Mouse (Mus musculus): Measurements from ENCODE around the gene Cbln3. TPM values are rescaled to one million over a fixed set of nuclear protein-coding genes. Genes with fewer than 3 reads are reported as not detected.

Gene Cbln3
- polyA plus RNA-seq (2012; fragmentation: generic; extraction: Trizol) = under 1 TPM; 0.08 to 0.98 TPM

DNA sequence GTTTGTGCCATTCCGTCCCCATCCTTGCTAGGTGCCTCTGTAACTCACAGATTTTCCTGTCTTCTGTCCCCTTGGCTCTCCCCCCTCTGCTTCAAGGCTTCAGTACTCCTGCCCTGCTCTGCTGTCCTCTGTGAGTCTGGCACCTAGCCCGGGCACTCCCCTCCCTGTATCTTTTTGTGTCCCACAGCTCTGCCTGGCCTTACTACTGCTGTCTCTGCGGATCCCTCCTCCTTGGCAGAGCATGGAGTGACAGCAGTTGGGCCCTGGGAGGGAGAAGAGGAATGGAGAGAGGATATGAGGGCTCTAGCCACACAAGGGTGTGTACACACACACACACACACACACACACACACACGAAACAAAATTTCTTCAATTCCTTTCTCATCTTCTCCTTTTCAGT lies at the start of gene Cbln3:
TSS of gene Cbln3 (minus strand) at position 227 of the 400 bp plus-strand sequence.

DNA sequence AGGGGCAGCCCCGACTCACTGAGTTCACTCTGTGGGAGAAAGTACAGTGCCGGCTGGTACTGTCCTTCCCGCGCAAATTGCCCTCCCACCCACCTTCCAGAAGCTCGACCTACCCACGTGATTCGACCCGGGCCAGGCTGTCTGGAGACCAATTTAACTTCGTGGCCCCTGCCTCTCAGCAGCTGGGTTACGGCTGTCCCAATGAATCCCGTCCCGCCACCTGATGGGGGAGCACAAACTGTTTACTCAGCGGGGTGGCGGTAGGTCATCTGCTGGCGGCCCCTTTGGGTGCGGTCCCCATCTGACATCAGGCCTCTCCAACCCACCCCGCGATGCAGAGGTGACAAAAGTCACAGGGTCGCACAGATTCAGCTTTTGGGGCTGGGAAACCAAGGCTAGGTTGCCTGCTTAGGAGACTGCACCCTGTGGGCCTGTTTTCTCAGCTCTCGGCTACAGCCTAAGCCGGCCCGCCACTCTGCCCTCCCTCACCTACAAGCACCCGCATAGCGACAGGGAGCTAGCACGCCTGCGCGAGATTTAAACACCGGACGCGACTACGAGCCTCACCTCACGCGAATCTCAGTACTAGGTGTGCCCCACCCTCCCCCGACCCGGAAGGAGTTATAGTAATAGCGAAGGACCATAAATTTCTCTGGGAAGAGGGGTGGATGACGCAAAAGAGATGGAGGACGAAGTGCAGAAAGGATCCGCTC lies 15.7 kb upstream of the Cbln3 start, which contains the start of gene Sdr39u1:
TSS of gene Sdr39u1 (minus strand) at position 593 of the 713 bp plus-strand sequence.

DNA sequence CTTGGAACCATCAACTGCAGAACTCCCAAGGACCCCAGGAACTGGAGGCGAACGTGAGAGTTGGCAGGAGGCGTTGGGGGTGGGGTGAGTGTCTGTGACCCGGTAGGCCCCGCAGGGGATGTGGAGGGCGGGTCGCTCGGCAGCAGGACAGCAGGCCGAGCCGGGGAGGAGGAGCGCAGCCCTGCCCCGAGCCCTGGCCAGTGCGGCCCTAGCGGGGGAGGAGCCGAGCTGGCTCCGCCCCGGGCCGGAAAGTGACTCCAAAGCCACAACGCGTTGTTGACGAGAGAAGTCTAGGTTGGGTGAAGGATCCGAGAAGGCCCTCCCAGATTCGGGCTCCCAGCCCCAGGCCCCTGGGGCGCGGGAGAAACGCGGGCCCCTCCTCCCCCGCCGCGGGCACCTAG lies 521 bp upstream of the Cbln3 start, which contains the start of gene Khnyn:
TSS of gene Khnyn (plus strand) at position 235 of the 401 bp plus-strand sequence.

DNA sequence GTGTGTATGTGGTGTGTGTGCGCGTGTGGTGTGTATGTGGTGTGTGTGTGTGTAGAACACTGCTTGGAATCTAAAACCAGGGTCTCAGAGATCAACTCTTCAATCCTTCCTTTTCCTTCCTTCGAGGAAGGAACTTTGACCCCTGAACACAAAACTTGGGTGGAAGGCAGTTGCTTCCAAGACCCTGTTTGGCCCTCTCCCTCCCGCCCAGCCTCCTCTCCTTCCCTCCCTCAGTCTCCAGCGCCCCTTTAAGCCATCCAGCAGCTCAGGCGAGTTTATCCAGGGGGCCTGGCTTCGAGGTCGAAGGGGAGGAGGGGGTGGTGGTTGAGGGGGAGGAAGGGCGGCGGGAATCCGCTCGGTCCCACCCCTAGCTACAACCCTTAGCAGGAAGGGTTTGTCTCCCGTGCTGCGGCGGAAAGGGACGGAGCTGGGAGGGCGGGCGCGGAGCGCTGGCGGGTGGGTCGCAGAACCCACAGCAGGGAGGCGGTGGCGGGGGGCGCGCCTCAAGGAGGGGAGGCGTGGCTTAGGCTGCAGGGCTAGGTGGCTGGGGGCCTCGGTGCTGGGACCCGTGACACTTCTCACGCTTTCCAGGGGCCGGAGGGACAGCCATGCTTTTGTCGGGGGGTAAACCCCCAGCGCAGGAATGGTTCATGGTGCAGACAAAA lies 30.4 kb downstream of the Cbln3 start, which contains the start of gene Nynrin:
TSS of gene Nynrin (plus strand) at position 390 of the 665 bp plus-strand sequence.

Other genes starting within 250 kb of the Cbln3 start
- gene Ipo4, start 248.4 kb downstream of the Cbln3 start, polyA plus RNA-seq (2012; fragmentation: generic; extraction: Trizol) = 100 to 1,000 TPM in 1 of 2 experiments, 10 to 100 TPM in 1; 83.9 to 139 TPM
- under 1 TPM; 0.04 to 0.05 TPM for gene Gm49378, start 246.5 kb downstream of the Cbln3 start, polyA plus RNA-seq (2012; fragmentation: generic; extraction: Trizol)
- gene Tm9sf1, start 240.6 kb downstream of the Cbln3 start, polyA plus RNA-seq (2012; fragmentation: generic; extraction: Trizol) = 10 to 100 TPM; 25.9 to 65.1 TPM
- gene Tssk4, start 234.2 kb downstream of the Cbln3 start, polyA plus RNA-seq (2012; fragmentation: generic; extraction: Trizol) = 1 to 10 TPM in 1 of 2 experiments, under 1 TPM in 1; 0.29 to 1.1 TPM
- 10 to 100 TPM in 1 of 2 experiments, 1 to 10 TPM in 1; 9.1 to 23.8 TPM for gene Mdp1, start 223.9 kb downstream of the Cbln3 start, polyA plus RNA-seq (2012; fragmentation: generic; extraction: Trizol)
- 10 to 100 TPM in 1 of 2 experiments, 1 to 10 TPM in 1; 5.5 to 13.1 TPM for gene Gmpr2, start 212.5 kb downstream of the Cbln3 start, polyA plus RNA-seq (2012; fragmentation: generic; extraction: Trizol)
- 100 to 1,000 TPM; 239 to 456 TPM for gene Nedd8, start 212.3 kb downstream of the Cbln3 start, polyA plus RNA-seq (2012; fragmentation: generic; extraction: Trizol)
- 10 to 100 TPM in 1 of 2 experiments, 1 to 10 TPM in 1; 9.3 to 11.8 TPM for gene Tinf2, start 202.6 kb downstream of the Cbln3 start, polyA plus RNA-seq (2012; fragmentation: generic; extraction: Trizol)
- under 1 TPM; 0.01 to 0.08 TPM for gene Tgm1, start 170.5 kb downstream of the Cbln3 start, polyA plus RNA-seq (2012; fragmentation: generic; extraction: Trizol)
- 10 to 100 TPM in 1 of 2 experiments, 1 to 10 TPM in 1; 8.2 to 12.8 TPM for gene Rabggta, start 162.1 kb downstream of the Cbln3 start, polyA plus RNA-seq (2012; fragmentation: generic; extraction: Trizol)
- 10 to 100 TPM; 46.0 to 89.8 TPM for gene Dhrs1, start 138.7 kb downstream of the Cbln3 start, polyA plus RNA-seq (2012; fragmentation: generic; extraction: Trizol)
- 10 to 100 TPM; 15.2 to 35.9 TPM for gene Nop9, start 138.7 kb downstream of the Cbln3 start, polyA plus RNA-seq (2012; fragmentation: generic; extraction: Trizol)
- gene Cideb, start 125.9 kb downstream of the Cbln3 start, polyA plus RNA-seq (2012; fragmentation: generic; extraction: Trizol) = 1 to 10 TPM in 1 of 2 experiments, under 1 TPM in 1; 0.11 to 3.7 TPM
- gene Ltb4r2, start 123.0 kb downstream of the Cbln3 start, polyA plus RNA-seq (2012; fragmentation: generic; extraction: Trizol) = under 1 TPM; 0.02 to 0.05 TPM
- gene Ltb4r1, start 118.4 kb downstream of the Cbln3 start, polyA plus RNA-seq (2012; fragmentation: generic; extraction: Trizol) = under 1 TPM in 1 of 2 experiments, not detected in 1; 0.04 TPM
- gene Adcy4, start 100.3 kb downstream of the Cbln3 start, polyA plus RNA-seq (2012; fragmentation: generic; extraction: Trizol) = not detected
- gene Ripk3, start 95.5 kb downstream of the Cbln3 start, polyA plus RNA-seq (2012; fragmentation: generic; extraction: Trizol) = 1 to 10 TPM; 3.8 to 4.1 TPM
- gene Nfatc4, start 61.2 kb downstream of the Cbln3 start, polyA plus RNA-seq (2012; fragmentation: generic; extraction: Trizol) = 10 to 100 TPM in 1 of 2 experiments, 1 to 10 TPM in 1; 2.5 to 19.8 TPM
- gene Nynrin, start 30.4 kb downstream of the Cbln3 start, polyA plus RNA-seq (2012; fragmentation: generic; extraction: Trizol) = 1 to 10 TPM in 1 of 2 experiments, under 1 TPM in 1; 0.09 to 4.1 TPM
- gene Khnyn, start 555 bp upstream of the Cbln3 start, polyA plus RNA-seq (2012; fragmentation: generic; extraction: Trizol) = 1 to 10 TPM; 1.2 to 9.7 TPM
- under 1 TPM in 1 of 2 experiments, not detected in 1; 0.44 TPM for gene Sdr39u1, start 15.9 kb upstream of the Cbln3 start, polyA plus RNA-seq (2012; fragmentation: generic; extraction: Trizol)
- gene Cma1, start 60.3 kb upstream of the Cbln3 start, polyA plus RNA-seq (2012; fragmentation: generic; extraction: Trizol) = under 1 TPM in 1 of 2 experiments, not detected in 1; 0.05 TPM
- not detected for gene Cma2, start 66.6 kb upstream of the Cbln3 start, polyA plus RNA-seq (2012; fragmentation: generic; extraction: Trizol)
- not detected for gene Mcpt1, start 133.6 kb upstream of the Cbln3 start, polyA plus RNA-seq (2012; fragmentation: generic; extraction: Trizol)
- gene Mcpt9, start 146.1 kb upstream of the Cbln3 start, polyA plus RNA-seq (2012; fragmentation: generic; extraction: Trizol) = not detected
- gene Mcpt2, start 157.6 kb upstream of the Cbln3 start, polyA plus RNA-seq (2012; fragmentation: generic; extraction: Trizol) = not detected
- gene Mcpt4, start 177.9 kb upstream of the Cbln3 start, polyA plus RNA-seq (2012; fragmentation: generic; extraction: Trizol) = not detected
- under 1 TPM in 1 of 2 experiments, not detected in 1; 0.28 TPM for gene Mcpt8, start 200.9 kb upstream of the Cbln3 start, polyA plus RNA-seq (2012; fragmentation: generic; extraction: Trizol)
- not detected for gene Ctsg, start 218.2 kb upstream of the Cbln3 start, polyA plus RNA-seq (2012; fragmentation: generic; extraction: Trizol)
- not detected for gene Gzme, start 236.2 kb upstream of the Cbln3 start, polyA plus RNA-seq (2012; fragmentation: generic; extraction: Trizol)
- not detected for gene Gzmd, start 248.2 kb upstream of the Cbln3 start, polyA plus RNA-seq (2012; fragmentation: generic; extraction: Trizol)